Mouse (Mus musculus) cerebellum, adult 9-10 months (tissue): Measurements from ENCODE around the gene Herc3.
A peak's percentile ranks its signal among the peaks of the same experiment; 100 is the strongest.
"Not testable (repeated sequence)": the region's sequence is repeated elsewhere in the genome, so short reads cannot be mapped to it uniquely, and the experiment has no call there.

Source experiments
- DNase-seq: peaks from one replicate; pipeline ENCODE4 v3.0.0; 2022

The Herc3 gene

DNA sequence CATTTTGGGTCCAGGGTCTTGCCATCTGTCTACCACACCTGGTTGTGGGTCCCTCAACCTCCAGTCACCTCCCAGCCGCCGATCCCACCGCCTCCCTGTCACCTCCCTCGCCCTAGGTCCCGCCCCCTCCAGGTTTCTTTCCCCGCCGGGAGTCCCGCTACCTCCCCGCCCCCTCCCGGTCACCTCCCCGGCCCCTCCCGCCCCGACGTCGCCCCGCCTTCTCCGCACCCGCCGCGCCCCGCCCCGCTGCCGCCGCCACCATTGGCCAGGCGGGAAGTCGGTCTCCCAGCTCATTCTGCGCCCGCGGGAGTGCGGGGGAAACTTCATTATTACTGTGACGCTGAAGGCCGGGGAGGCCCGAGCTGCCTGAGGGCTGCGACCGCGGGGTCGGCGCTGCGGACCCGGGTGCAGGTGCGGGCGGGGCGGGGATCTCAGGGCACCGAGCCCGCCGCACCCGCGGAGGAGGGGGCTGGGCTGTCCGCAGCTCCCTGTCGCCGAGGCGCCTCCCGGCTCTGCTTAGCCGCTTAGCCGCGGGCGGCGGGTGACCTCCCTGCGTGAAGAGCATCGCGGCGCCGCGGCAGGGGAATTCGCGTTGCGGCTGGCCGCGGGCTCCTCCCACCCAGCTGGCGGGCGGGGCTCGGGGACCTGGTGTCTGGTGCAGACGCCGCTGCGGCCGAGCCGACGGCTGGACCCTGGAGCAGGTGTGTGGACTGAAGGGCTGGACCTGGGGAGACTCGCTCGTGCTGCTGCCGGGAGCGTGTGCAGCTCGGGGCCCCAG lies at the start of gene Herc3:
Herc3 (plus strand) TSS at position 234 of the 778 bp plus-strand sequence.
- DNase-seq: peak; percentile 78

- no peak for DNase-seq
These were observed 29.9 kb upstream of the Herc3 start for GRCm38 (mm10) chr6:58801394-58801793.

- DNase-seq: no peak
These were observed 16.9 kb upstream of the Herc3 start for GRCm38 (mm10) chr6:58814381-58814780.

DNA sequence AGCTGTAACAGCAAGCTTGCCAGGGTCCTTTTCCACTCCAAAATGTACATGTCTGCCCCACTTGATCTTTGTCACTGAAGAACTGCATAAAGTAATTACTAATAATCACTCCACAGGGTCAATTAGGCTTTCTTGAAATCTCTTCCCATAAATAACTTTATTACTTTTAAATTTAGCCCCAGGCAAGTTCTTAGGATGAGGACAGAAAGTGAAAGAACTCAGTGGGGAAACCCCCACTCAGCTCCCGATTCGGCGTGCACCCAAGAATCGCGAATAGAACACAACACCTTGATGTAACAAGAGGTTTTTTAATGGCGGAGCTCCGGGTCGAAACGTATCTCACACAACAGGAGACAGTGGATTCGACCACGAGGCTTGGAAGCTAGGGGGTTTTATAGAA lies 14.2 kb upstream of the Herc3 start:
- not testable (repeated sequence) for DNase-seq

- DNase-seq: no peak
These were observed 5.6 kb upstream of the Herc3 start for GRCm38 (mm10) chr6:58825619-58826018.

GRCm38 (mm10) chr6:58826089-58826488 lies 5.2 kb upstream of the Herc3 start:
- no peak for DNase-seq

- no peak for DNase-seq
These were observed 2.7 kb upstream of the Herc3 start for GRCm38 (mm10) chr6:58828582-58828981.

DNA sequence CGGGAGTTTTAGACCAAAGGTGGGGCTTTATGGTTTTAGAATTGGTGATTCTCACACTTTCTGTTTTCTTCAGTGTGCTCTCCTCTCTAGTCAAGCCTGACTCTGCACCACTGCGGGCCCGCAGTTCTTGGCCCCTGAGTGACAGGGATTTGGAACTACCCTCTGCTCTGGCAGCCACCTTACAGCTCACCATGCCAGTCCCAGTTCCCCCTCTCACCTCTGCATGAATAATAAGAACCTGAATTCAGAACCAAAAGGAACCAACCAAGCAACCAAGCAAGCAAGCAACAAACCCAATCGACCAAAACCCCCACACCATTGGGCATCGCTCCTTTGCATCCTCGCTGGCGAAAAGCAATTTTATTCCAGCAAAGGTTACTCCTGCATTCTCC lies 429 bp upstream of the Herc3 start:
- no peak for DNase-seq

GRCm38 (mm10) chr6:58832591-58833018 lies 1.3 kb downstream of the Herc3 start:
- DNase-seq: peak; percentile 39

- no peak for DNase-seq
These were observed 3.2 kb downstream of the Herc3 start for GRCm38 (mm10) chr6:58834470-58834869.

GRCm38 (mm10) chr6:58835591-58835990 lies 4.3 kb downstream of the Herc3 start:
- DNase-seq: no peak

GRCm38 (mm10) chr6:58836476-58836875 lies 5.2 kb downstream of the Herc3 start:
- DNase-seq: no peak

- no peak for DNase-seq
These were observed 6.7 kb downstream of the Herc3 start for GRCm38 (mm10) chr6:58837917-58838316.

DNA sequence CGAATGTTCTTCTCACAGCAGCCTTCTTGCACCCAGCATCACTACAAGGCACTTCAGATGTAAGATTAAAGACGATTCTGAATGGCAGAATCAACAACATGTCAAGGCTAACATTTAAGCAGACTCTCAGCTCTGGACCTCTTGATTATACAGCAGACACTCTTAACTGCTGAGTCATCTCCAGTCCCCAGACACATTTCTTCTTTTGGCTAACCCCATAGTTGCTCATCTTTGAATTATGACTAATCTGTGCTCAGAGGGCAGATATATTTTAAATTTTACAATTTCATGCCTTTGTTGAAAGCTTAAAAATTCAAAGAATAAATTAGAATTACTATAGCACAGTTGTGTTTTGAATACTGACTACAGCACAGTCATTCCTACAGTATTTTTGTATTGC lies 9.9 kb downstream of the Herc3 start:
- DNase-seq: no peak

DNA sequence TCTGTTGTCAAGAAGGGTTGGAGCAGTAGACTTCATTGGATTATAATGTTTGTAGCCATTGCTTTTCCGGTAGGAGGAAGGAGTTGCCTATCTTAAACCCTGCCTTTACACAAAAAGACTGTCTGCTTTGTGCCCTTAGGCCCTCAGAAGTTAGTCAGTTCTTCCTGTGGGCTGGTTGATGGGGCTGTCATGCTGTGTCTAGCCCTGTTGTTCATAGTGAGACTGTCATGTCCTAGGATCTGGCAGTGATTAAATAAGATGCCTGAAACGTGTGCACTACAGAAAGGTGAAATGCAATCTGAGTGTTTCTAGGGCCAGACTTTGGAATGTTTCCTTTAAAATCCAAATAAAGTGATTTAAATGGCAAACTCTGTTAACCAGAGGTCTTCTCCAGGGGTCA lies 10.9 kb downstream of the Herc3 start:
- no peak for DNase-seq

- DNase-seq: no peak
These were observed 12.3 kb downstream of the Herc3 start for GRCm38 (mm10) chr6:58843580-58843979.

- no peak for DNase-seq
These were observed 13.0 kb downstream of the Herc3 start for GRCm38 (mm10) chr6:58844188-58844822.

- DNase-seq: no peak
These were observed 15.8 kb downstream of the Herc3 start for GRCm38 (mm10) chr6:58846850-58847692.

GRCm38 (mm10) chr6:58847836-58848235 lies 16.6 kb downstream of the Herc3 start:
- no peak for DNase-seq

GRCm38 (mm10) chr6:58849356-58849755 lies 18.1 kb downstream of the Herc3 start:
- DNase-seq: no peak

- DNase-seq: no peak
These were observed 24.6 kb downstream of the Herc3 start for GRCm38 (mm10) chr6:58855676-58856367.

DNA sequence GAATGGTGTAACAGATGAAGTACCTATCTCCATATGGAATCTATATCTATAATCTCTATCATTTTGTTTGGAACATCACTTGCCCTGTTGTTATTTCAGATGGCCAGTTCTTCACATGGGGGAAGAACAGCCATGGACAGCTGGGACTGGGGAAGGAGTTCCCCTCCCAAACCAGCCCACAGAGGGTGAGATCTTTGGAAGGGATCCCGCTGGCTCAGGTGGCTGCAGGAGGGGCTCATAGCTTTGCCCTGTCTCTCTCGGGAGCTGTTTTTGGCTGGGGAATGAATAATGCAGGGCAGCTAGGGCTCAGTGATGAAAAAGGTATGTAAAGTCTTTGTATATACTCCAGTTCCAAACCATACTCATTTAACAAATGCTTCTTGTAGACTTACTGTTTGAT lies 25.2 kb downstream of the Herc3 start:
- DNase-seq: no peak

DNA sequence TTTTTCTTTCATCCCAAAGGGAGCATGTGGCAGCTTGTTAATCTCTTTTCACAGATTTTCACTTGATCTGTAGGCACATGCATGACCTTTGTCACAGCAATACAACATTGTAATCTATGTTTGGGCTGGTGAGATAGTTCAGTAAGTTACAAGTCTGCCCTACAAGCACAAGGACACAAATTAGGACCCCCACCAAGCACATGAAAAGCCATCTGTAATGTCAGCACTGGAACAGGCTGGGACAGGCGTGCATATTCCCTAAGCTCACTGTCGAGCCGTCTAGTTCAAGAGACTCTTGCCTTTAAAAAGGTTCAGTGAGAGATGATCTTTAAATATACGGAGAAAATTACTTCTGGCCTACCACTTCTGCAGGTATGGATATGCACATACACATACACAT lies 28.3 kb downstream of the Herc3 start:
- no peak for DNase-seq
